Mouse (Mus musculus): ENCODE measurements at regions not wholly inside any gene's neighbourhood (a gene's known extent, or its start where the extent isn't known, plus 50 kb on each side); places are given as distances from the start of the nearest gene placed in this dataset.

GRCm38 (mm10) chr16:69306415-69306814, 557.1 kb downstream of the Speer2 start:
- H3K27ac ChIP-seq = no peak overlapping the region
- no peaks in the 10 kb centered on the region for H3K36me3 ChIP-seq (ENCODE audit: control insufficient read depth, insufficient read depth, low read length)
- intact Hi-C loops (cut with DNase I) = no loop called here
- H3K79me2 ChIP-seq (replicated peaks; ENCODE audit: control insufficient read depth, insufficient read depth, low read length) = no peaks in the 10 kb centered on the region
- TF ChIP-seq POLR2A (IDR thresholded peaks at IDR 0.05; ENCODE audit: insufficient read depth, low read depth, low read length) (no peak), CTCF (IDR thresholded peaks at IDR 0.05) (no peak), EP300 (IDR thresholded peaks at IDR 0.05; ENCODE audit: insufficient read depth, low read depth, low read length) (no peak)
- no peak for DNase-seq
- H3K4me3 ChIP-seq = no peak overlapping the region
- no peaks in the 10 kb centered on the region for H3K4me1 ChIP-seq (ENCODE audit: control insufficient read depth, insufficient read depth, low read length)
- H3K9ac ChIP-seq (ENCODE audit: low read depth, low read length) = no peak overlapping the region
- no peaks in the 10 kb centered on the region for H3K27me3 ChIP-seq (ENCODE audit: control insufficient read depth, insufficient read depth, low read length)

- no peaks in the 10 kb centered on the region for H3K4me1 ChIP-seq (ENCODE audit: control insufficient read depth, insufficient read depth, low read length)
- H3K27ac ChIP-seq = no peak overlapping the region
- H3K36me3 ChIP-seq (ENCODE audit: control insufficient read depth, insufficient read depth, low read length) = no peaks in the 10 kb centered on the region
- H3K4me3 ChIP-seq = no peak overlapping the region
- H3K79me2 ChIP-seq (replicated peaks; ENCODE audit: control insufficient read depth, insufficient read depth, low read length) = no peaks in the 10 kb centered on the region
- H3K9ac ChIP-seq (ENCODE audit: low read depth, low read length) = no peak overlapping the region
- DNase-seq = peak in 1 of 2 experiments; percentile 8
- TF ChIP-seq EP300 (IDR thresholded peaks at IDR 0.05; ENCODE audit: insufficient read depth, low read depth, low read length) = 0 out of 2 replicates have a peak, but pooled peaks have one; percentile 30
- no peak for TF ChIP-seq CTCF (IDR thresholded peaks at IDR 0.05)
- WGBS = 22% methylated on average over 2 of the region's 2 CpGs
- intact Hi-C loops (cut with DNase I) = no loop called here
- H3K27me3 ChIP-seq (ENCODE audit: control insufficient read depth, insufficient read depth, low read length) = no peaks in the 10 kb centered on the region
Observed at GRCm38 (mm10) chr16:69302549-69302948, 561.0 kb downstream of the Speer2 start.

Measured in heart, adult 2 months (tissue).